Mouse (Mus musculus) embryonic facial prominence, embryonic 13.5 days (tissue): ENCODE measurements at regions not wholly inside any gene's neighbourhood (a gene's known extent, or its start where the extent isn't known, plus 50 kb on each side); places are given as distances from the start of the nearest gene placed in this dataset.

Experiments used
- ATAC-seq: fragments of 200-750 bp; cut with Nextera tagmentation; 2 replicates; pipeline ENCODE4 v1.8.0; 2017; ENCODE audit warnings: low read depth; ENCODE audit not compliant: insufficient number of reproducible peaks, insufficient read depth, low FRiP score, low TSS enrichment
- H3K27ac ChIP-seq: fragments of 300-500 bp; sonication (generic); 2 replicates; pipeline ENCODE4 v1.5.1; 2015; ENCODE audit warnings: moderate library complexity, mild to moderate bottlenecking, inconsistent platforms
- H3K27me3 ChIP-seq: fragments of 300-500 bp; sonication (generic); 2 replicates; pipeline ENCODE4 v1.6.1; 2015; ENCODE audit warnings: mild to moderate bottlenecking, inconsistent platforms
- H3K36me3 ChIP-seq: fragments of 300-500 bp; sonication (generic); 2 replicates; pipeline ENCODE4 v1.6.1; 2015; ENCODE audit warnings: mild to moderate bottlenecking, inconsistent platforms
- H3K4me1 ChIP-seq: fragments of 300-500 bp; sonication (generic); 2 replicates; pipeline ENCODE4 v1.6.1; 2015; ENCODE audit warnings: inconsistent platforms
- H3K4me2 ChIP-seq: fragments of 300-500 bp; sonication (generic); 2 replicates; pipeline ENCODE4 v1.6.1; 2015; ENCODE audit warnings: moderate library complexity, mild to moderate bottlenecking, inconsistent platforms
- H3K4me3 ChIP-seq: fragments of 300-500 bp; sonication (generic); 2 replicates; pipeline ENCODE4 v1.5.1; 2015; ENCODE audit warnings: mild to moderate bottlenecking, inconsistent platforms
- H3K9ac ChIP-seq: fragments of 300-500 bp; sonication (generic); 2 replicates; pipeline ENCODE4 v1.6.1; 2015; ENCODE audit warnings: mild to moderate bottlenecking, inconsistent platforms
- H3K9me3 ChIP-seq: fragments of 300-500 bp; sonication (generic); 2 replicates; pipeline ENCODE4 v1.6.1; 2016; ENCODE audit warnings: inconsistent platforms
- WGBS: fragments of 180-500 bp; shearing (Covaris S2); methylation state at CpG from one replicate; pipeline ENCODE4 v1.1.7; 2015; ENCODE audit warnings: mixed read lengths; 5-methylcytosine and 5-hydroxymethylcytosine counted together

DNA sequence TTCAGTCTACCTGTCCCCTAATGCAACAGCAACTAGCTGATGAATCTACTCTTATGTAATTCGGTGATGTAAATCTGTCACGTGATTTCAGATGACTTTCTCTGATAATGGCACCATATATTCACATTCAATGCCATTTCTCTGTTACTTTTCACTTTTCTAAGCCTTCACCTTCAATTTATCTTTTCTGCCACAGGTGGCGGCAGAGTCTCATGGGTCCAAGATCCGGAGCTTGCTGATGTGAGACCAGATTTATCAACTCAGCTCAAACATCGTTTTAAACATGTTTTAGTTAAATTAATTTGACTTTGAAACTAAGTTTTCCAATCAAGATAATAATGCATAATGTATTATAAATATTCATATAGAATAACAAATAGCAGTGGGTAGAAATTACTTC lies 148.4 kb upstream of the Cadm2 start:
- Histone ChIP-seq H3K27me3 (no peaks in the 10 kb centered on the region), H3K4me3 (no peak overlapping the region), H3K4me2 (no peak overlapping the region), H3K4me1 (no peaks in the 10 kb centered on the region), H3K9me3 (no peaks in the 10 kb centered on the region), H3K9ac (no peak overlapping the region), H3K27ac (no peak overlapping the region), H3K36me3 (no peaks in the 10 kb centered on the region)
- no peak for ATAC-seq
- 59% methylated on average over 5 of the region's 5 CpGs for WGBS

DNA sequence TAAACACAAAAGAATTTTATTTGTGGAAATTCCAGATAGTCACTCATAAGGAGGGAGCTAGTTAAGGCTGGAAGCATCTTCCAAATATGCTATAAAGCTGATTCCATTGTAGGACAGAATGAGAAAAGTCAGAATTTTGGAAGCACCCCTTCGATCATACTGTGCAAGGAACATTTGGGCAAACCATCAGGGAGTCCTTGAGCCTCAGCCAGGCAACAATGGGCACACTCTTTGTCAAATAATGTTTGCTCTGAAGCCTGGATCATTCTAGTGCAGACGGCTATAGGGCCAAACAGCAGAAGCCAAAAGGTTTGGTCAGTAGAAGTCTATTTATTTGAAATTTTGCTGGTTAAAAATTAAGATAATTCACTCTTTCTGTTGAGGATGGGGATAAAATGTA lies 114.7 kb upstream of the Cadm2 start:
- no peak for ATAC-seq
- H3K27me3 ChIP-seq = no peaks in the 10 kb centered on the region
- 78% methylated on average over 2 of the region's 2 CpGs for WGBS
- H3K4me2 ChIP-seq = no peak overlapping the region
- no peak overlapping the region for H3K27ac ChIP-seq
- H3K4me3 ChIP-seq = no peak overlapping the region
- H3K9me3 ChIP-seq = no peaks in the 10 kb centered on the region
- H3K9ac ChIP-seq = no peak overlapping the region
- no peaks in the 10 kb centered on the region for H3K4me1 ChIP-seq
- no peaks in the 10 kb centered on the region for H3K36me3 ChIP-seq

DNA sequence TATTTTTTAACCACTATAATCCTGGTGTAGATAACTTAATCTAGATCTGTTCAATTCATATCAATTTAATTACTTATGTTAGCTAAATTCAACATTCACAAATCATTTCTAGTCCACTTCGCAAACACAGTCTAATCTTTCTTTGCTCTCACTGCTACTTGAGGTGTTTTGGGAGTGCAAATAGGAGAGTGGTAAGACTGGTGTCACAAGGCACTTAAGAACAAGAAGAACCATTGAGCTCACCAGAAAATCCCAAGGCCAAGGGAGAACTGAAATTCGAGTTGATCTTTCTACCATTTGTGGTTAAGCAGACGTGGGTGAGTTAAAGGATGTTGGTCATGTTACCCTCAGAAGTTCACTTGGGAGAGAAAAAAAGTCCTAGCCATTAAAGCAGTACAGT lies 77.9 kb upstream of the Cadm2 start:
- Histone ChIP-seq H3K27me3 (no peaks in the 10 kb centered on the region), H3K4me3 (no peak overlapping the region), H3K9ac (no peak overlapping the region), H3K27ac (no peak overlapping the region), H3K9me3 (no peaks in the 10 kb centered on the region), H3K4me1 (no peaks in the 10 kb centered on the region), H3K36me3 (no peaks in the 10 kb centered on the region), H3K4me2 (no peak overlapping the region)
- 56% methylated on average over 3 of the region's 3 CpGs for WGBS
- no peak for ATAC-seq
